Mouse (Mus musculus): Measurements from ENCODE around the gene Grhpr. TPM values are rescaled to one million over a fixed set of nuclear protein-coding genes. Genes with fewer than 3 reads are reported as not detected.

Gene Grhpr
- polyA plus RNA-seq, 1 experiment from 2014 or later: 39.0 TPM

GRCm38 (mm10) chr4:44967402-44967801, 13.8 kb upstream of the Grhpr start:
- no peak for ATAC-seq (ENCODE audit: low FRiP score)
- Histone ChIP-seq H3K27ac (ENCODE audit: low read depth, low read length) (no peak overlapping the region), H3K9me3 (ENCODE audit: control insufficient read depth, low read length) (no peaks in the 10 kb centered on the region), H3K9ac (ENCODE audit: low read depth, low read length) (no peak overlapping the region), H3K4me3 (ENCODE audit: low read depth, low read length) (no peak overlapping the region), H3K36me3 (ENCODE audit: control insufficient read depth, insufficient read depth, low read length) (no peaks in the 10 kb centered on the region), H3K27me3 (ENCODE audit: control insufficient read depth, insufficient read depth, low read length) (no peaks in the 10 kb centered on the region), H3K4me2 (replicated peaks; ENCODE audit: low read depth, low read length) (no peak overlapping the region), H3K4me1 (replicated peaks; ENCODE audit: control insufficient read depth, insufficient read depth, low read length) (no peaks in the 10 kb centered on the region)
- DNase-seq (ENCODE audit: low spot score): no peak
- WGBS: 85% methylated on average over 8 of the region's 8 CpGs

GRCm38 (mm10) chr4:44970056-44970455, 11.1 kb upstream of the Grhpr start:
- Histone ChIP-seq H3K27me3 (ENCODE audit: control insufficient read depth, insufficient read depth, low read length) (no peaks in the 10 kb centered on the region), H3K9me3 (ENCODE audit: control insufficient read depth, low read length) (no peaks in the 10 kb centered on the region), H3K27ac (ENCODE audit: low read depth, low read length) (no peak overlapping the region), H3K4me1 (replicated peaks; ENCODE audit: control insufficient read depth, insufficient read depth, low read length) (no peaks in the 10 kb centered on the region), H3K4me2 (replicated peaks; ENCODE audit: low read depth, low read length) (no peak overlapping the region), H3K9ac (ENCODE audit: low read depth, low read length) (no peak overlapping the region), H3K4me3 (ENCODE audit: low read depth, low read length) (no peak overlapping the region), H3K36me3 (ENCODE audit: control insufficient read depth, insufficient read depth, low read length) (no peaks in the 10 kb centered on the region)
- no peak for DNase-seq (ENCODE audit: low spot score)
- 90% methylated on average over 7 of the region's 7 CpGs for WGBS
- no peak for ATAC-seq (ENCODE audit: low FRiP score)

- 27% methylated on average over 10 of the region's 10 CpGs for WGBS
- DNase-seq (ENCODE audit: low spot score): peak; percentile 81
- Histone ChIP-seq H3K9ac (ENCODE audit: low read depth, low read length) (no peak overlapping the region), H3K4me2 (replicated peaks; ENCODE audit: low read depth, low read length) (no peak overlapping the region), H3K27me3 (ENCODE audit: control insufficient read depth, insufficient read depth, low read length) (no peaks in the 10 kb centered on the region), H3K9me3 (ENCODE audit: control insufficient read depth, low read length) (no peaks in the 10 kb centered on the region), H3K4me1 (replicated peaks; ENCODE audit: control insufficient read depth, insufficient read depth, low read length) (no peaks in the 10 kb centered on the region), H3K27ac (ENCODE audit: low read depth, low read length) (no peak overlapping the region), H3K4me3 (ENCODE audit: low read depth, low read length) (no peak overlapping the region), H3K36me3 (ENCODE audit: control insufficient read depth, insufficient read depth, low read length) (no peaks in the 10 kb centered on the region)
- ATAC-seq (ENCODE audit: low FRiP score): no peak
Measured at GRCm38 (mm10) chr4:44970612-44971110, 10.5 kb upstream of the Grhpr start.

GRCm38 (mm10) chr4:44973450-44973849, 7.7 kb upstream of the Grhpr start:
- Histone ChIP-seq H3K4me1 (replicated peaks; ENCODE audit: control insufficient read depth, insufficient read depth, low read length) (no peaks in the 10 kb centered on the region), H3K9me3 (ENCODE audit: control insufficient read depth, low read length) (no peaks in the 10 kb centered on the region), H3K27ac (ENCODE audit: low read depth, low read length) (no peak overlapping the region), H3K9ac (ENCODE audit: low read depth, low read length) (no peak overlapping the region), H3K4me3 (ENCODE audit: low read depth, low read length) (no peak overlapping the region), H3K27me3 (ENCODE audit: control insufficient read depth, insufficient read depth, low read length) (no peaks in the 10 kb centered on the region), H3K36me3 (ENCODE audit: control insufficient read depth, insufficient read depth, low read length) (no peaks in the 10 kb centered on the region), H3K4me2 (replicated peaks; ENCODE audit: low read depth, low read length) (no peak overlapping the region)
- WGBS: 13% methylated on average over 9 of the region's 9 CpGs
- DNase-seq (ENCODE audit: low spot score): peak; percentile 90
- peak; percentile 38; the same call in 1 of the 2 replicates for ATAC-seq (ENCODE audit: low FRiP score)

- Histone ChIP-seq H3K9ac (ENCODE audit: low read depth, low read length) (no peak overlapping the region), H3K4me3 (ENCODE audit: low read depth, low read length) (no peak overlapping the region), H3K36me3 (ENCODE audit: control insufficient read depth, insufficient read depth, low read length) (no peaks in the 10 kb centered on the region), H3K4me1 (replicated peaks; ENCODE audit: control insufficient read depth, insufficient read depth, low read length) (no peaks in the 10 kb centered on the region), H3K9me3 (ENCODE audit: control insufficient read depth, low read length) (no peaks in the 10 kb centered on the region), H3K27ac (ENCODE audit: low read depth, low read length) (no peak overlapping the region), H3K27me3 (ENCODE audit: control insufficient read depth, insufficient read depth, low read length) (no peaks in the 10 kb centered on the region), H3K4me2 (replicated peaks; ENCODE audit: low read depth, low read length) (no peak overlapping the region)
- WGBS: 59% methylated on average over 14 of the region's 14 CpGs
- DNase-seq (ENCODE audit: low spot score) (no peak), ATAC-seq (ENCODE audit: low FRiP score) (peak; percentile 59)
Measured at GRCm38 (mm10) chr4:44973871-44974270, 7.3 kb upstream of the Grhpr start.

GRCm38 (mm10) chr4:44974331-44974730, 6.9 kb upstream of the Grhpr start:
- Histone ChIP-seq H3K4me1 (replicated peaks; ENCODE audit: control insufficient read depth, insufficient read depth, low read length) (no peaks in the 10 kb centered on the region), H3K9me3 (ENCODE audit: control insufficient read depth, low read length) (no peaks in the 10 kb centered on the region), H3K4me3 (ENCODE audit: low read depth, low read length) (no peak overlapping the region), H3K4me2 (replicated peaks; ENCODE audit: low read depth, low read length) (no peak overlapping the region), H3K36me3 (ENCODE audit: control insufficient read depth, insufficient read depth, low read length) (no peaks in the 10 kb centered on the region), H3K27me3 (ENCODE audit: control insufficient read depth, insufficient read depth, low read length) (no peaks in the 10 kb centered on the region), H3K27ac (ENCODE audit: low read depth, low read length) (no peak overlapping the region), H3K9ac (ENCODE audit: low read depth, low read length) (no peak overlapping the region)
- 77% methylated on average over 8 of the region's 8 CpGs for WGBS
- no peak for ATAC-seq (ENCODE audit: low FRiP score)
- DNase-seq (ENCODE audit: low spot score): no peak

- Histone ChIP-seq H3K9ac (ENCODE audit: low read depth, low read length) (no peak overlapping the region), H3K27me3 (ENCODE audit: control insufficient read depth, insufficient read depth, low read length) (no peaks in the 10 kb centered on the region), H3K9me3 (ENCODE audit: control insufficient read depth, low read length) (no peaks in the 10 kb centered on the region), H3K27ac (ENCODE audit: low read depth, low read length) (no peak overlapping the region), H3K4me2 (replicated peaks; ENCODE audit: low read depth, low read length) (no peak overlapping the region), H3K4me3 (ENCODE audit: low read depth, low read length) (no peak overlapping the region), H3K4me1 (replicated peaks; ENCODE audit: control insufficient read depth, insufficient read depth, low read length) (no peaks in the 10 kb centered on the region), H3K36me3 (ENCODE audit: control insufficient read depth, insufficient read depth, low read length) (no peaks in the 10 kb centered on the region)
- ATAC-seq (ENCODE audit: low FRiP score): no peak
- 79% methylated on average over 6 of the region's 6 CpGs for WGBS
- DNase-seq (ENCODE audit: low spot score): no peak
Measured at GRCm38 (mm10) chr4:44976026-44976615, 5.1 kb upstream of the Grhpr start.

- Histone ChIP-seq H3K4me2 (replicated peaks; ENCODE audit: low read depth, low read length) (no peak overlapping the region), H3K4me1 (replicated peaks; ENCODE audit: control insufficient read depth, insufficient read depth, low read length) (peaks cover 2% of the 10 kb centered on the region; the same call in 1 of the 2 replicates), H3K36me3 (ENCODE audit: control insufficient read depth, insufficient read depth, low read length) (no peaks in the 10 kb centered on the region), H3K9ac (ENCODE audit: low read depth, low read length) (no peak overlapping the region), H3K27me3 (ENCODE audit: control insufficient read depth, insufficient read depth, low read length) (no peaks in the 10 kb centered on the region), H3K9me3 (ENCODE audit: control insufficient read depth, low read length) (no peaks in the 10 kb centered on the region), H3K27ac (ENCODE audit: low read depth, low read length) (no peak overlapping the region), H3K4me3 (ENCODE audit: low read depth, low read length) (no peak overlapping the region)
- 90% methylated on average over 10 of the region's 10 CpGs for WGBS
- ATAC-seq (ENCODE audit: low FRiP score): no peak
- DNase-seq (ENCODE audit: low spot score): no peak
Measured at GRCm38 (mm10) chr4:44976921-44977710, 4.1 kb upstream of the Grhpr start.

- no peaks in the 10 kb centered on the region for H3K9me3 ChIP-seq (ENCODE audit: control insufficient read depth, low read length)
- no peaks in the 10 kb centered on the region for H3K36me3 ChIP-seq (ENCODE audit: control insufficient read depth, insufficient read depth, low read length)
- H3K27ac ChIP-seq (ENCODE audit: low read depth, low read length): no peak overlapping the region
- 76% methylated on average over 5 of the region's 5 CpGs for WGBS
- ATAC-seq (ENCODE audit: low FRiP score) (no peak), DNase-seq (ENCODE audit: low spot score) (no peak)
- no peak overlapping the region for H3K4me3 ChIP-seq (ENCODE audit: low read depth, low read length)
- no peaks in the 10 kb centered on the region for H3K27me3 ChIP-seq (ENCODE audit: control insufficient read depth, insufficient read depth, low read length)
- peaks cover 2% of the 10 kb centered on the region; the same call in 1 of the 2 replicates for H3K4me1 ChIP-seq (replicated peaks; ENCODE audit: control insufficient read depth, insufficient read depth, low read length)
- H3K9ac ChIP-seq (ENCODE audit: low read depth, low read length): no peak overlapping the region
- H3K4me2 ChIP-seq (replicated peaks; ENCODE audit: low read depth, low read length): no peak overlapping the region
Measured at GRCm38 (mm10) chr4:44978175-44978574, 3.0 kb upstream of the Grhpr start.

Measured in hindbrain, embryonic 11.5 days (tissue).